Mouse (Mus musculus) forebrain, embryonic 16.5 days (tissue): ENCODE results near the gene Ccdc60. TPM values are rescaled to one million over a fixed set of nuclear protein-coding genes. Genes with fewer than 3 reads are reported as not detected.

ENCODE experiments used
- ATAC-seq: fragments of 200-750 bp; cut with Nextera tagmentation; 2 replicates; pipeline ENCODE4 v1.8.0; 2017; ENCODE audit warnings: mild to moderate bottlenecking, moderate library complexity
- H3K27ac ChIP-seq: fragments of 300-500 bp; sonication (generic); 2 replicates; pipeline ENCODE4 v1.5.1; 2014; ENCODE audit warnings: low read length, control low read depth
- H3K27me3 ChIP-seq: fragments of 300-500 bp; sonication (generic); replicated peaks from 2 replicates; pipeline ENCODE4 v1.6.1; 2014; ENCODE audit warnings: low read length; ENCODE audit not compliant: control insufficient read depth, insufficient read depth
- H3K36me3 ChIP-seq: fragments of 300-500 bp; sonication (generic); 2 replicates; pipeline ENCODE4 v1.6.1; 2014; ENCODE audit not compliant: control insufficient read depth, insufficient read depth
- H3K4me1 ChIP-seq: fragments of 300-500 bp; sonication (generic); replicated peaks from 2 replicates; pipeline ENCODE4 v1.6.1; 2014; ENCODE audit warnings: low read length; ENCODE audit not compliant: control insufficient read depth, insufficient read depth
- H3K4me2 ChIP-seq: fragments of 300-500 bp; sonication (generic); 2 replicates; pipeline ENCODE4 v1.6.1; 2014; ENCODE audit warnings: mild to moderate bottlenecking, low read length, control low read depth
- H3K4me3 ChIP-seq: fragments of 300-500 bp; sonication (generic); replicated peaks from 2 replicates; pipeline ENCODE4 v1.5.1; 2014; ENCODE audit warnings: mild to moderate bottlenecking, low read length, control low read depth
- H3K9ac ChIP-seq: fragments of 300-500 bp; sonication (generic); replicated peaks from 2 replicates; pipeline ENCODE4 v1.6.1; 2014; ENCODE audit warnings: low read depth, low read length, control low read depth
- H3K9me3 ChIP-seq: fragments of 300-500 bp; sonication (generic); 2 replicates; pipeline ENCODE4 v1.6.1; 2016; ENCODE audit warnings: low read length; ENCODE audit not compliant: control insufficient read depth
- WGBS: fragments of 180-500 bp; shearing (Covaris S2); extraction: QIAGEN DNeasy Blood & Tissue Kit; methylation state at CpG from one replicate; pipeline ENCODE4 v1.1.7; 2014; 5-methylcytosine and 5-hydroxymethylcytosine counted together
- polyA plus RNA-seq: library from polyadenylated mRNA; unstranded; fragments of >200 nt; fragmentation: Nextera tagmentation; extraction: Ambion mirVana; gene quantifications from 2 replicates; pipeline ENCODE4 v1.2.1, GENCODE M21; 2015

Gene Ccdc60
- polyA plus RNA-seq, 1 experiment from 2014 or later, result 0.92 TPM

GRCm38 (mm10) chr5:116116567-116116966, 172.2 kb downstream of the Ccdc60 start:
- no peaks in the 10 kb centered on the region for H3K9me3 ChIP-seq
- H3K4me1 ChIP-seq, result peaks cover 11% of the 10 kb centered on the region
- no peak overlapping the region for H3K4me2 ChIP-seq
- no peaks in the 10 kb centered on the region for H3K27me3 ChIP-seq
- H3K4me3 ChIP-seq, result no peak overlapping the region
- H3K36me3 ChIP-seq, result no peaks in the 10 kb centered on the region
- H3K9ac ChIP-seq, result no peak overlapping the region
- H3K27ac ChIP-seq, result no peak overlapping the region
- ATAC-seq, result no peak
- WGBS, result 43% methylated on average over 9 of the region's 9 CpGs

DNA sequence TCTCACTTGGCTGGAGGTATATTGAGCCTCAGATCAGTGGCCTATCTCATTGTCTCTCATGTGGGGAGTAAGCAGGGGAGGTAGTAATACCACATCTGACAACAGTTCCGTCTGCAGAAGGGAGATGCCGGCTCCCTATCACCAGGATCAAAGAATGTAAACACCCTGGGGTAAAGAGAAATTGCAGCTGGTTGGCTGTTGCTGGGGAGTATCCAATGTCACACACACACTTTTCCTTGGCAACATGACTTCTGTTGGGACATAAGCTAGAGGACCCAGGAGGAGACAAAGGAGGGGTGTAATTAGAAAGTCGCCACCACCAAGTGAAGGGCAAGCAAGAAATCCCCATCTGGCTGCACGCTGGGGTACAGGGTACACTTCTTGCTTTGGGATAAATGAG, 172.7 kb downstream of the Ccdc60 start:
- no peak overlapping the region for H3K4me3 ChIP-seq
- peaks cover 11% of the 10 kb centered on the region for H3K4me1 ChIP-seq
- H3K27ac ChIP-seq, result no peak overlapping the region
- H3K9ac ChIP-seq, result no peak overlapping the region
- H3K9me3 ChIP-seq, result no peaks in the 10 kb centered on the region
- 87% methylated on average over 4 of the region's 4 CpGs for WGBS
- H3K27me3 ChIP-seq, result no peaks in the 10 kb centered on the region
- ATAC-seq, result no peak
- H3K4me2 ChIP-seq, result no peak overlapping the region
- H3K36me3 ChIP-seq, result no peaks in the 10 kb centered on the region

GRCm38 (mm10) chr5:116115071-116115834, 173.5 kb downstream of the Ccdc60 start:
- Histone ChIP-seq H3K4me3 (no peak overlapping the region), H3K9me3 (no peaks in the 10 kb centered on the region), H3K36me3 (no peaks in the 10 kb centered on the region), H3K4me1 (peaks cover 11% of the 10 kb centered on the region), H3K27ac (no peak overlapping the region), H3K27me3 (no peaks in the 10 kb centered on the region), H3K9ac (no peak overlapping the region), H3K4me2 (no peak overlapping the region)
- no peak for ATAC-seq
- 44% methylated on average over 14 of the region's 14 CpGs for WGBS

DNA sequence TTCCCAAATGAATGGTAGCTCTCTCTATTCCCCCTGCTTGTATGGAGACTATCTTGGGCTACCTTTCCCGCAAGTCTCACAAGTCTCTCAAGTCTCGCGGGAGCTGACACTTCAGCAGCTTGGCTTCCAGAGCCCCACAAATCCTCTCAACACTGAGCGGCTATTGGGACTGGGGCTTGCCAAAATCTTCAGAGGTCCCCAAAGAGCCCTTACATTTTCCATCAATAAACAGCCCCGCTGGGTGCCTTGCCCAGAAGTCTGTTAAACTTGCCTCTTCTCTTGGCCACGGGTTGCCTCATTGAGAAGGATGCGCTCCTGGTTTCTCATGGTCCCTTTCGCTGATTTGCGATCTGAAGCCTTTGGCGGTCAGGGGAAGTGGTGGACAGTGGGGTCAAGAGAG, 180.1 kb downstream of the Ccdc60 start:
- H3K36me3 ChIP-seq, result no peaks in the 10 kb centered on the region
- WGBS, result 90% methylated on average over 10 of the region's 10 CpGs
- no peaks in the 10 kb centered on the region for H3K9me3 ChIP-seq
- no peaks in the 10 kb centered on the region for H3K27me3 ChIP-seq
- H3K27ac ChIP-seq, result no peak overlapping the region
- H3K9ac ChIP-seq, result no peak overlapping the region
- H3K4me2 ChIP-seq, result no peak overlapping the region
- H3K4me3 ChIP-seq, result no peak overlapping the region
- no peak for ATAC-seq
- H3K4me1 ChIP-seq, result no peaks in the 10 kb centered on the region

GRCm38 (mm10) chr5:116084231-116084630, 204.6 kb downstream of the Ccdc60 start:
- Histone ChIP-seq H3K9me3 (0 out of 2 replicates have a peak, but pooled peaks cover 2% of the 10 kb centered on the region), H3K27me3 (peaks cover 4% of the 10 kb centered on the region), H3K9ac (no peak overlapping the region), H3K27ac (no peak overlapping the region), H3K36me3 (no peaks in the 10 kb centered on the region), H3K4me3 (no peak overlapping the region), H3K4me1 (no peaks in the 10 kb centered on the region), H3K4me2 (no peak overlapping the region)
- ATAC-seq, result no peak
- WGBS, result 96% methylated on average over 6 of the region's 6 CpGs

- Histone ChIP-seq H3K27ac (no peak within 1 kb of the TSS), H3K27me3 (peaks cover 4% of the 10 kb centered on the region), H3K9ac (no peak within 1 kb of the TSS), H3K9me3 (no peaks in the 10 kb centered on the region), H3K4me1 (no peaks in the 10 kb centered on the region), H3K36me3 (no peaks in the 10 kb centered on the region), H3K4me2 (no peak within 1 kb of the TSS), H3K4me3 (no peak within 1 kb of the TSS)
- 11% methylated on average over 17 of the region's 17 CpGs for WGBS
- no peak for ATAC-seq
These were observed 205.7 kb downstream of the Ccdc60 start, which contains the start of gene Tmem233 for GRCm38 (mm10) chr5:116083081-116083480. Gene Tmem233, minus strand, starts transcription at chr5:116083244.

- Histone ChIP-seq H3K36me3 (no peaks in the 10 kb centered on the region), H3K9me3 (no peaks in the 10 kb centered on the region), H3K9ac (no peak overlapping the region), H3K4me1 (no peaks in the 10 kb centered on the region), H3K27ac (no peak overlapping the region), H3K4me3 (no peak overlapping the region), H3K27me3 (peaks cover 4% of the 10 kb centered on the region), H3K4me2 (no peak overlapping the region)
- no peak for ATAC-seq
- 33% methylated on average over 17 of the region's 17 CpGs for WGBS
These were observed 206.4 kb downstream of the Ccdc60 start for GRCm38 (mm10) chr5:116082241-116082900.

DNA sequence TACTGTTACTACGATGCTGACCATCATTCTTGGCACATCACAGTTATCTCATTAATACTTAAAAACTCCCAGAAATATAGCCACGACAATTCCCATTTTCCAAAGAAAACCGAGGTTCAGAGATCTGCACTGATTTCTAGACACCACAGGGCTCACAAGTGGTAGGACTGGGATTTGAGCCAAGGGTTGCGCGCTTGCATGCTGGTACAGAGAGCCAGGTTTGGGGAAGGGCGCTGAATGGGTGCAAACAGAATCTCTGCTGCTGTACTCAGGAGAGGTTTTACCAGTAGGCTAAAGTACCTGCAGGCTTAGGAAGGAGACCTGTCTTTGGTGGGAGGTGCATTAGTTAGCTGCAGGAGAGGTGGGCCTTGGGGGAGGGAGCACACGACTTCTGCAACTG, 207.2 kb downstream of the Ccdc60 start:
- H3K9ac ChIP-seq, result no peak overlapping the region
- 61% methylated on average over 7 of the region's 7 CpGs for WGBS
- H3K27me3 ChIP-seq, result peaks cover 4% of the 10 kb centered on the region
- no peak overlapping the region for H3K4me3 ChIP-seq
- H3K4me1 ChIP-seq, result no peaks in the 10 kb centered on the region
- H3K36me3 ChIP-seq, result no peaks in the 10 kb centered on the region
- ATAC-seq, result no peak
- H3K4me2 ChIP-seq, result no peak overlapping the region
- H3K27ac ChIP-seq, result no peak overlapping the region
- no peaks in the 10 kb centered on the region for H3K9me3 ChIP-seq

GRCm38 (mm10) chr5:116080736-116081135, 208.0 kb downstream of the Ccdc60 start:
- no peak overlapping the region for H3K4me3 ChIP-seq
- no peak overlapping the region for H3K27ac ChIP-seq
- H3K4me2 ChIP-seq, result no peak overlapping the region
- no peaks in the 10 kb centered on the region for H3K9me3 ChIP-seq
- peaks cover 4% of the 10 kb centered on the region for H3K27me3 ChIP-seq
- no peaks in the 10 kb centered on the region for H3K36me3 ChIP-seq
- no peaks in the 10 kb centered on the region for H3K4me1 ChIP-seq
- no peak overlapping the region for H3K9ac ChIP-seq
- WGBS, result 64% methylated on average over 6 of the region's 6 CpGs
- no peak for ATAC-seq
